Mouse (Mus musculus) E14TG2a.4 (cell line): ENCODE results near the gene Ak2.

ENCODE experiments used
- CTCF ChIP-seq: conservative IDR thresholded peaks from 2 replicates; pipeline ENCODE4 v1.5.1; 2014; ENCODE audit warnings: low read length
- NANOG ChIP-seq: IDR thresholded peaks from 2 replicates; pipeline ENCODE4 v1.6.1; 2014; ENCODE audit warnings: borderline replicate concordance, low read length, mixed read lengths
- POU5F1 ChIP-seq: IDR thresholded peaks from 2 replicates; pipeline ENCODE4 v1.6.1; 2014; ENCODE audit warnings: low read length, borderline replicate concordance

- no peak for TF ChIP-seq CTCF
- TF ChIP-seq NANOG: no peak
- no peak for TF ChIP-seq POU5F1
Measured at GRCm38 (mm10) chr4:128997258-128997657, 5.5 kb downstream of the Ak2 start.
